Comparison of ENCODE assay signal across 29 mouse cellular contexts in the genomic region with DNA sequence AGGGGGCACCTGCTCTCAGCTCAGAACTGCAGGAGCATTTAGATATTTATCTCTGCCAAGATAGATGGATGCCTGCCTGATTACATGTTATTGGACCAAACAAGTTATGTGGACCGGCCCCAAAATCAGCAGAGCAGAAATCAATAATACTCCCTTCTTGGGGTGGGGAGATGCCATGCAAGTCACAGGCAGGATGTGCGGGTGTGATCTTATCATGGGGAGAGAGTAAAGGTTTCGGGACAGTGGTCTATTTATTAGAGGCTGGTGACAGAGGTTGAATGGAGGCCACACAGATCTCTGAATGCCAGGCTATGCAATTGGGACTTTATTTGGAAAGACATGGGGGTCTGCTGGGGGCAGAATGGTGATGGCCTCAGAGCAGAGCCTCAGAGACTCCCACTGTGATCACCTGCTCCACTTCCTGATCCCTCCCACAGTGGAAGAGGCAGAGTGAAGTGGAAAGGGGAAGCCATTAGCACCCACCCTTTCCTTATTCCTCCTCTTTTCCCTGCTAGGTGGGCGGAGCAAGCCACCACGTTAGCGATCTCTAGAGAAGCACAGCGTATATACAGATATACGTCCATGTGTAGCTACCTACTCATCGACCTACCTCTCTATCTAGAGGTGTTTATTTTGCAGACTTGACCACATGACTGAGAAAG. TPM values are rescaled to one million over a fixed set of nuclear protein-coding genes. Genes with fewer than 3 reads are reported as not detected.
DNase-seq lines count a peak whose midpoint lies in the region; ATAC-seq and TF ChIP-seq lines count a peak whose summit lies in the region.
"Had no signal": no experiment of that assay in that cellular context is flagged by ENCODE, and none has a peak within 500 bp of the region (broad histone marks: within the 10 kb centered on the region; RNA-seq: fewer than 3 reads in every experiment).

No protein-coding gene starts in this region.

- no peak overlapping the region for H3K4me2 ChIP-seq in midbrain, embryonic 15.5 days
- no peak overlapping the region for H3K4me2 ChIP-seq in midbrain, embryonic 11.5 days
- no peak overlapping the region for H3K4me2 ChIP-seq in heart, embryonic 11.5 days
- H3K4me2 ChIP-seq: forebrain, embryonic 12.5 days; heart, embryonic 13.5 days; kidney, embryonic 15.5 days; lung, embryonic 14.5 days; midbrain, embryonic 12.5 days had no signal

- no peak for TF ChIP-seq POLR2A in MEL (IDR thresholded peaks at IDR 0.05; ENCODE audit: control insufficient read depth in 1 of 2, insufficient read depth in 1 of 2, low read depth in 1 of 2, low read length in 2 of 2, poor library complexity in 1 of 2)

- no peak for TF ChIP-seq RAD21 in MEL (IDR thresholded peaks at IDR 0.05; ENCODE audit: low read depth, low read length)

- H3K27me3 ChIP-seq in midbrain, embryonic 15.5 days (replicated peaks): no peaks in the 10 kb centered on the region
- H3K27me3 ChIP-seq in midbrain, embryonic 11.5 days (ENCODE audit: control insufficient read depth, insufficient read depth, low read length): no peaks in the 10 kb centered on the region
- H3K27me3 ChIP-seq in MEL (ENCODE audit: control insufficient read depth in 1 of 2, insufficient read depth in 2 of 2, low read length in 2 of 2): no peaks in the 10 kb centered on the region
- no peaks in the 10 kb centered on the region for H3K27me3 ChIP-seq in limb, embryonic 10.5 days (ENCODE audit: low read depth, poor library complexity, severe bottlenecking)
- no peaks in the 10 kb centered on the region for H3K27me3 ChIP-seq in heart, embryonic 11.5 days (ENCODE audit: control insufficient read depth, insufficient read depth, low read length)
- H3K27me3 ChIP-seq: forebrain, embryonic 12.5 days; heart, embryonic 13.5 days; kidney, embryonic 15.5 days; midbrain, embryonic 12.5 days had no signal

- no peak for TF ChIP-seq CTCF in MEL (IDR thresholded peaks at IDR 0.05 in 2 of 3, conservative IDR thresholded peaks at IDR 0.05 in 1 of 3; ENCODE audit: control insufficient read depth in 1 of 3, insufficient read depth in 1 of 3, low read depth in 2 of 3, low read length in 3 of 3, poor library complexity in 1 of 3, severe bottlenecking in 1 of 3)

- H3K9ac ChIP-seq in midbrain, embryonic 15.5 days: no peak overlapping the region
- no peak overlapping the region for H3K9ac ChIP-seq in midbrain, embryonic 11.5 days (ENCODE audit: low read length)
- H3K9ac ChIP-seq in MEL (ENCODE audit: control insufficient read depth, low read depth, low read length, poor library complexity, severe bottlenecking): no peak overlapping the region
- no peak overlapping the region for H3K9ac ChIP-seq in heart, embryonic 11.5 days (ENCODE audit: low read depth, low read length)
- H3K9ac ChIP-seq: forebrain, embryonic 12.5 days; heart, embryonic 13.5 days; kidney, embryonic 15.5 days; liver, embryonic 14.5 days; lung, embryonic 14.5 days; midbrain, embryonic 12.5 days had no signal

- H3K4me1 ChIP-seq in midbrain, embryonic 15.5 days: peaks cover 17% of the 10 kb centered on the region
- peaks cover 4% of the 10 kb centered on the region; the same call in 1 of the 2 replicates for H3K4me1 ChIP-seq in midbrain, embryonic 11.5 days (ENCODE audit: control insufficient read depth, insufficient read depth, low read length)
- peaks cover 0 to 20% of the 10 kb centered on the region in 2 experiments for H3K4me1 ChIP-seq in MEL (ENCODE audit: control insufficient read depth in 1 of 2, insufficient read depth in 2 of 2, low read length in 2 of 2)
- H3K4me1 ChIP-seq in limb, embryonic 10.5 days: peaks cover 12% of the 10 kb centered on the region
- no peaks in the 10 kb centered on the region for H3K4me1 ChIP-seq in heart, embryonic 11.5 days (ENCODE audit: control insufficient read depth, insufficient read depth, low read length)

- no peak for TF ChIP-seq EP300 in MEL (IDR thresholded peaks at IDR 0.05; ENCODE audit: low read depth in 1 of 2, low read length in 2 of 2)

- 82% methylated on average over 9 of the region's 9 CpGs for WGBS in midbrain, embryonic 15.5 days
- WGBS in midbrain, embryonic 11.5 days: 87% methylated on average over 9 of the region's 9 CpGs
- WGBS in limb, embryonic 10.5 days: 80% methylated on average over 9 of the region's 9 CpGs
- WGBS in heart, embryonic 11.5 days (ENCODE audit: insufficient replicate concordance): 71% methylated on average over 9 of the region's 9 CpGs

- H3K79me2 ChIP-seq in MEL (ENCODE audit: control insufficient read depth, insufficient read depth, low read length, poor library complexity): no peaks in the 10 kb centered on the region

- no peak for ATAC-seq in midbrain, embryonic 15.5 days (replicated peaks)
- ATAC-seq in midbrain, embryonic 11.5 days (ENCODE audit: low FRiP score): no peak
- peak; percentile 80 for ATAC-seq in inflammation-experienced regulatory T-cells, adult 6 months
- ATAC-seq in heart, embryonic 11.5 days (replicated peaks; ENCODE audit: insufficient number of reproducible peaks, low FRiP score, low TSS enrichment): no peak
- ATAC-seq: hindbrain, postnatal 0 days had no signal

- H3K4me3 ChIP-seq in midbrain, embryonic 15.5 days: no peak overlapping the region
- H3K4me3 ChIP-seq in midbrain, embryonic 11.5 days (ENCODE audit: low read depth, low read length): no peak overlapping the region
- H3K4me3 ChIP-seq in MEL (ENCODE audit: control insufficient read depth in 1 of 2, insufficient read depth in 1 of 2, low read depth in 2 of 2, low read length in 2 of 2): no peak overlapping the region
- H3K4me3 ChIP-seq in limb, embryonic 10.5 days: no peak overlapping the region
- H3K4me3 ChIP-seq in heart, embryonic 11.5 days (ENCODE audit: low read depth, low read length): no peak overlapping the region
- H3K4me3 ChIP-seq: forebrain, embryonic 12.5 days; heart, embryonic 13.5 days; kidney, embryonic 15.5 days; midbrain, embryonic 12.5 days; myocyte had no signal

- H3K9me3 ChIP-seq in midbrain, embryonic 15.5 days: no peaks in the 10 kb centered on the region; the same call in 1 of the 2 replicates
- H3K9me3 ChIP-seq in midbrain, embryonic 11.5 days (ENCODE audit: control insufficient read depth, low read length): no peaks in the 10 kb centered on the region
- H3K9me3 ChIP-seq in MEL (replicated peaks; ENCODE audit: insufficient read depth, low read length): no peaks in the 10 kb centered on the region
- no peaks in the 10 kb centered on the region for H3K9me3 ChIP-seq in limb, embryonic 10.5 days (replicated peaks)
- H3K9me3 ChIP-seq in heart, embryonic 11.5 days (replicated peaks; ENCODE audit: control insufficient read depth, low read length): no peaks in the 10 kb centered on the region
- H3K9me3 ChIP-seq: forebrain, embryonic 12.5 days; heart, embryonic 13.5 days; kidney, embryonic 15.5 days; midbrain, embryonic 12.5 days had no signal

- peak overlapping the region; percentile 50; the same call in 1 of the 2 replicates for H3K27ac ChIP-seq in midbrain, embryonic 15.5 days
- H3K27ac ChIP-seq in midbrain, embryonic 11.5 days (ENCODE audit: low read depth, low read length): no peak overlapping the region
- no peak overlapping the region for H3K27ac ChIP-seq in MEL (ENCODE audit: control insufficient read depth, low read depth, low read length)
- H3K27ac ChIP-seq in limb, embryonic 10.5 days: no peak overlapping the region
- H3K27ac ChIP-seq in heart, embryonic 11.5 days (ENCODE audit: low read depth, low read length): no peak overlapping the region
- H3K27ac ChIP-seq: forebrain, embryonic 12.5 days; heart, embryonic 13.5 days; hindbrain, postnatal 0 days; kidney, embryonic 15.5 days; liver, embryonic 14.5 days; stomach, postnatal 0 days had no signal

- H3K36me3 ChIP-seq in midbrain, embryonic 15.5 days (replicated peaks): no peaks in the 10 kb centered on the region
- H3K36me3 ChIP-seq in midbrain, embryonic 11.5 days (ENCODE audit: control insufficient read depth, insufficient read depth, low read length): no peaks in the 10 kb centered on the region
- H3K36me3 ChIP-seq in MEL (ENCODE audit: control insufficient read depth in 1 of 2, insufficient read depth in 2 of 2, low read length in 2 of 2): peaks cover 0 to 12% of the 10 kb centered on the region in 2 experiments; a peak in 2 of 4 replicates
- H3K36me3 ChIP-seq in limb, embryonic 10.5 days: no peaks in the 10 kb centered on the region
- no peaks in the 10 kb centered on the region for H3K36me3 ChIP-seq in heart, embryonic 11.5 days (ENCODE audit: control insufficient read depth, insufficient read depth, low read length)
- H3K36me3 ChIP-seq: forebrain, embryonic 12.5 days; heart, embryonic 13.5 days; kidney, embryonic 15.5 days; midbrain, embryonic 12.5 days had no signal

- DNase-seq in midbrain, embryonic 11.5 days (ENCODE audit: low spot score, missing footprints): no peak
- peak; percentile 70 for DNase-seq in CD4-positive helper T cell, adult 2 months (ENCODE audit: low read depth, low spot score)
- DNase-seq in MEL (ENCODE audit: low read depth, low spot score): no peak
- no peak for DNase-seq in limb, embryonic 10.5 days (ENCODE audit: low spot score)
- DNase-seq: adrenal gland, postnatal 25 days; cerebellum, adult 11 months; cerebellum, postnatal 10 days; gastrocnemius, postnatal 10 days; heart, adult 11 months; heart, postnatal 14 days; kidney, adult 11 months; kidney, postnatal 36 days; lung, embryonic 14.5 days; lung, postnatal 4 days; right cerebral cortex, adult 18-20 months; right cerebral cortex, postnatal 4 days had no signal

TF ChIP-seq in MEL, 35 proteins besides CTCF, POLR2A, EP300 and RAD21:
- no peak for TF ChIP-seq KAT2A (conservative IDR thresholded peaks at IDR 0.05; ENCODE audit: low read depth, low read length)
- peak; percentile 17 for TF ChIP-seq GATA1 (IDR thresholded peaks at IDR 0.05; ENCODE audit: low read depth, low read length)
- no peak for TF ChIP-seq CHD2 (IDR thresholded peaks at IDR 0.05; ENCODE audit: low read length)
- no peak for TF ChIP-seq TCF12 (IDR thresholded peaks at IDR 0.05; ENCODE audit: low read depth, low read length)
- TF ChIP-seq JUND (IDR thresholded peaks at IDR 0.05; ENCODE audit: low read depth, low read length): no peak
- TF ChIP-seq MEF2A (IDR thresholded peaks at IDR 0.05; ENCODE audit: extremely low read depth, insufficient replicate concordance, low read depth, low read length, poor library complexity, severe bottlenecking): no peak

RNA-seq across cellular contexts. Expression of a gene that starts 13.1 kb away (rescaled TPM):
- polyA plus RNA-seq in midbrain, embryonic 15.5 days (2015; fragmentation: Nextera tagmentation; extraction: Ambion mirVana): not detected in 2 replicates
- polyA plus RNA-seq in midbrain, embryonic 11.5 days (2014; fragmentation: Nextera tagmentation; extraction: Ambion mirVana): not detected in 2 replicates
- total RNA-seq in MEL (2012; rRNA removed): not detected in 2 replicates
- not detected for polyA plus RNA-seq in MEL (2012; ENCODE audit: insufficient read depth in 1 of 2, insufficient read length in 2 of 2, low read depth in 1 of 2, low replicate concordance in 2 of 2, missing spikeins in 1 of 2)
- 1 to 10 TPM in 2 of 3 experiments, not detected in 1; 1.6 to 2.0 TPM for polyA plus RNA-seq in inflammation-experienced regulatory T-cells, adult 6 months (2017; shearing (Covaris generic))
- polyA plus RNA-seq in limb, embryonic 10.5 days (2016; fragmentation: Nextera tagmentation; extraction: Ambion mirVana): 0.23 TPM in 1 of 2 replicates, not detected in the other
- polyA plus RNA-seq in heart, embryonic 11.5 days (2014; fragmentation: Nextera tagmentation; extraction: Ambion mirVana): not detected in 2 replicates
- total RNA-seq: adrenal gland, postnatal 25 days; hindbrain, postnatal 0 days; left cerebral cortex, postnatal 14 days had no signal
- polyA plus RNA-seq: forebrain, embryonic 12.5 days; heart, embryonic 13.5 days; hindbrain, postnatal 0 days; liver, embryonic 14.5 days; lung, embryonic 14.5 days; midbrain, embryonic 12.5 days; myocyte; neural tube, embryonic 14.5 days; stomach, postnatal 0 days had no signal
